Mouse (Mus musculus): ENCODE data around the gene Sac3d1.

- TF ChIP-seq CTCF (IDR thresholded peaks at IDR 0.05; ENCODE audit: control insufficient read depth, insufficient read depth, insufficient read length): no peak
- no peak for TF ChIP-seq MYOD1 (IDR thresholded peaks at IDR 0.05; ENCODE audit: control insufficient read depth, insufficient read length, low read depth)
- no peak for TF ChIP-seq MYOG (IDR thresholded peaks at IDR 0.05; ENCODE audit: control insufficient read depth, extremely low read depth, insufficient read length)
- TF ChIP-seq USF1 (IDR thresholded peaks at IDR 0.05; ENCODE audit: low read depth): no peak
- TF ChIP-seq MAX (IDR thresholded peaks at IDR 0.05): no peak
Observed at GRCm38 (mm10) chr19:6156372-6156771, 37.9 kb upstream of the Sac3d1 start.

Data from C2C12 (cell line).